Mouse (Mus musculus) monocyte, adult 5-6 weeks (primary cell): ENCODE results near the gene Ppil4. TPM values are rescaled to one million over a fixed set of nuclear protein-coding genes. Genes with fewer than 3 reads are reported as not detected.

Experiments
- ATAC-seq: fragments of 153-309, 156-312 bp; replicated peaks from 2 replicates; pipeline ENCODE4 v1.8.0; 2017; ENCODE audit warnings: mild to moderate bottlenecking; ENCODE audit not compliant: low TSS enrichment, insufficient number of reproducible peaks, severe bottlenecking, poor library complexity, low FRiP score
- total RNA-seq: library from RNA; stranded (forward); fragments of 200-1000, 200-491, 200-594 nt; gene quantifications from 3 replicates; pipeline ENCODE4 v1.2.3, GENCODE M21; 2017

Gene Ppil4
- total RNA-seq, 1 experiment from 2014 or later, result 154 TPM

GRCm38 (mm10) chr10:7844161-7844560 is 51.5 kb downstream of the Ppil4 start:
- ATAC-seq, result no peak

GRCm38 (mm10) chr10:7845136-7845535 is 52.4 kb downstream of the Ppil4 start:
- ATAC-seq, result no peak

GRCm38 (mm10) chr10:7845991-7846390 is 53.3 kb downstream of the Ppil4 start:
- no peak for ATAC-seq

GRCm38 (mm10) chr10:7847166-7847605 is 54.5 kb downstream of the Ppil4 start:
- ATAC-seq, result peak; percentile 57

GRCm38 (mm10) chr10:7851891-7852290 is 59.2 kb downstream of the Ppil4 start:
- ATAC-seq, result no peak

- ATAC-seq, result no peak
These were observed 67.8 kb downstream of the Ppil4 start for GRCm38 (mm10) chr10:7860494-7860893.

- ATAC-seq, result no peak
These were observed 68.7 kb downstream of the Ppil4 start for GRCm38 (mm10) chr10:7861259-7861936.

- no peak for ATAC-seq
These were observed 69.4 kb downstream of the Ppil4 start for GRCm38 (mm10) chr10:7861937-7862657.

GRCm38 (mm10) chr10:7863411-7863810 is 70.7 kb downstream of the Ppil4 start:
- ATAC-seq, result no peak

- ATAC-seq, result no peak
These were observed 71.5 kb downstream of the Ppil4 start for GRCm38 (mm10) chr10:7864184-7864583.

- no peak for ATAC-seq
These were observed 72.1 kb downstream of the Ppil4 start for GRCm38 (mm10) chr10:7864806-7865205.

GRCm38 (mm10) chr10:7866762-7867665 is 74.3 kb downstream of the Ppil4 start:
- ATAC-seq, result no peak

- no peak for ATAC-seq
These were observed 75.0 kb downstream of the Ppil4 start for GRCm38 (mm10) chr10:7867666-7868030.

- ATAC-seq, result no peak
These were observed 77.1 kb downstream of the Ppil4 start for GRCm38 (mm10) chr10:7869746-7870145.

- 0 out of 2 replicates have a peak, but pooled peaks have one; percentile 32 for ATAC-seq
These were observed 78.1 kb downstream of the Ppil4 start for GRCm38 (mm10) chr10:7870571-7871315.

- 0 out of 2 replicates have a peak, but pooled peaks have one; percentile 4 for ATAC-seq
These were observed 78.8 kb downstream of the Ppil4 start for GRCm38 (mm10) chr10:7871381-7872020.
